Mouse (Mus musculus) stomach, postnatal 0 days (tissue): ENCODE measurements at regions not wholly inside any gene's neighbourhood (a gene's known extent, or its start where the extent isn't known, plus 50 kb on each side); places are given as distances from the start of the nearest gene placed in this dataset.

Experiments used
- CTCF ChIP-seq: IDR thresholded peaks from 2 replicates; pipeline ENCODE4 v1.5.1; 2016; ENCODE audit warnings: antibody characterized with exemption, low read depth, mild to moderate bottlenecking, moderate library complexity
- EP300 ChIP-seq: optimal IDR thresholded peaks from 2 replicates; pipeline ENCODE3; 2016; ENCODE audit warnings: antibody characterized with exemption

GRCm38 (mm10) chr15:96914988-96915387 is 140.8 kb downstream of the Slc38a4 start:
- TF ChIP-seq EP300 (no peak), CTCF (no peak)
